Mouse (Mus musculus) adrenal gland, postnatal 14 days (tissue): ENCODE measurements at regions not wholly inside any gene's neighbourhood (a gene's known extent, or its start where the extent isn't known, plus 50 kb on each side); places are given as distances from the start of the nearest gene placed in this dataset.

Experiments used
- DNase-seq: peaks from one replicate; pipeline ENCODE4 v3.0.0; 2021; ENCODE audit warnings: mixed read lengths

DNA sequence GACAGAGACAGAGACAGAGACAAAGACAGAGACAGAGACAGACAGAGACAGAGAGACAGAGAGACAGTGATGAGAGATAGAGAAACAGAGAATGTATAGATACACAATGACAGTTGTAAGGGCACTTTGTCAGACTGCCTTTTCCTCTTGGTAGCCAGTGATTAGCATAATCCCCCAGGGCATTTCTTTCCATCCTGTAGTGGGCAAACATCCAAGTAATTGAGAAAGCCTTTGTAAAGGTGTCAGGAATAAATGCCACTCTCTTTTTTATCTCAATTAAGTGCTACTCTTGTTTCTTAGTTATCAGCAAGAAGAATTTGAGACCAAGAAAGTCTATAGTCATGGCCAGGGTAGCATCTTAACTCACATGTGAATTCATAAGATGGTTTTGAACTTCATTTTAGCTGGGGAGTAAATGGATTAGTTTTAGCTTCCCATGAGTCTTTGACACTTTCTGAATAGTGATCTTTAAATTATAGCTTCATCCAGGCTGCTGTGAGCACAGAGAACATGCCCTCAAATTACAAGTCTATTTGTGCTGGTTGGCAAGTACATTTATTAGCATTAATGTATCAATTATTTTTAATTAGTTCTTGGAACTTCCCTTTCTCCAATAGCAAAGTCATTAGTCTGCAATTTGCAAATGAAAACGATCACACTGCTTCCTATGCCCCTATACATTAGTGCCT is 1215.9 kb downstream of the Gm9008 start:
- DNase-seq = no peak

DNA sequence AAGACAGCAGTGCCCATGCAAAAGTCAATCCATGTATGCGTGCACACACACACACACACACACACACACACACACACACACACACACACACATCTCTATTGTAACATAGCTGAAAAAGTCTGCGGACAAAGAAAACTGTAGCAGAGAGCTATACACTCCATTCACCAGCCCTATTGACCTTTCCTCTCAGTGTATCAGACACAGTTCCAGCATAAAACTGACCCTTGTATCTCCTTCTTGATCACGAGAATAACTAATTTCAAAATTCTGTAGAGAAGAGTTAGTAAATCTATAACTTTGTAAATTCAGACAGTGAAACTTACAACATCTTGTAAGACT is 1243.5 kb downstream of the Gm9008 start:
- no peak for DNase-seq

DNA sequence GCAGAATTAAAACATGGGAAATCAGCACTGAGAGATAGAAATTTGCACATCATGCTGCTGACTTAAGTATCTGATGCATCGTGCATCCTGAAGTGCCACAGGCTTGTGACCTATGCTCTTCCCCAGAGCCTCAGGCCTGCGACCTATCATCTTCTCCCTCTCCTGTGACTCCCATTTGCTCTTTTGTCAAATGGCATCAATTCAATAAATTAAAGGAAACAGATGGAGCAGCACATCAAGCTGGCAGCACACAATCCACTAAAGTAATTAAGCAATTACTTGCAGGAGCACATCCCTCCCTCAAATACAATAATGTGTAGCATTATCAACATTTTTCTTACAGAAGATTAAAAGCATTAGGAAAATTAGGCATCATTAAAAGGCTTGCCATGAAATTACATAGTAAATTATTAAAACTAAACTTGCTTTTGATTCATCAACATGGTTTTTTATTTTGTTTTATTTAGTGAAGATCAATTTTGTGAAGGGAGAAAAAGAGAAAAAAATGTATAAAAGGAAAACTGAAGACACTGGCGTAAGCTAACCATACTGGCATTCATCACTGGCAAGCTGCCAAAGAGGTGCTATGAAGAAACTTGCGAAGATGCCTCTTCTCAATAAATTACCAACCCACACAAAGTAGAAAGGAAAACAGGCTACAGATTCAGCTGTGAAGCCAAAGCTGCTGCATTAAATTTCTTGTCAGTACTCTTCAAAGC is 1244.1 kb downstream of the Gm9008 start:
- peak; percentile 8 for DNase-seq

DNA sequence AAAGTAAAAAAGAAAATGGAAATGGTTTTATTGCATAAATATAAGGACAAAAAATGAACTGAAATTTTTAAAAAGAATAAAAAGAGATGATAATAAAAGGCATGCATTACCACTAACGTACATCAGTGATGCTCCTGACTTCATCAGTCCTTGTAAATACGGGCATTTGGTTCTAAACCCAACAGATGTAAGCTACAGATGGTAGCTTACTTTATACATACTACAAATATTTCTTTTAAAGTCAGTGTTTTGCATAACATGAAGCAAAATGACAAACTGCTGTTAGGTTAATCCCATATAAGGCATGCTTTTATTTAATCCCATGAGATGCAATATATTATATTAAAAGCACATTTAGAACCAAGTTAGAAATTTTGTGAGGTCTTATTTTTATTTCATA is 1282.1 kb downstream of the Gm9008 start:
- no peak for DNase-seq

DNA sequence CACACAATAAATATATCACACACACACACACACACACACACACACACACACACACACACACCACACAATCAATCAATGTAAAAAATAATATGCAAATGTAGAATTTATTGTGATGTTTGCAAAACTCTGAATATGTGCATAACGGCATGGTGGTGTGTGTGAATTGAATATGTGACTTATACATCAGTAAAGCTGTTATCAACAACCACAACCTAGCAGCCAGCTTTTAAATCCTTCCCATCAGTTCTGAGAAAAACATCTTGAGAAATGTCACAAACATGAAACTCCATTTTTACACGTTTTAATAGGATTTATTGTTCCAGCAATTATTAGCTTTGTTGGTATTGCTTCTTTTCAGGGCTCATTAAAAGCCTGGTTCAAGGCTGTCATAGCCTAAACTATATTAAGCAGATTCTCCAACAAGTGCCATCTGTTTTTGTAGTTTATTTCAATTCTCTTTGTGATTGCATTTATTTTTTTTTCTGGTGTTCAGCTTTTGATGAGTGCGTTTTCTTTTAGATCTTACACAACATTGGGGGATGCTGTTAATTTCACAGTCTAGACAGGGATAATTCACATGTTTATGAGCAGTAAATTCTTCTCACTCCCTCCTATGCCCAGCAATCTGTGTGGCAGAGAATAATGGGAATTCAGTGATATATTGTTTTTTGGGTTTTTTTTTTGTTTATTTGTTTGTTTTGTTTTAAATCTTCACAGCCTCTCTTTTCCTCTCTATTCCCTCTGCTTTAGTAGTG is 1284.7 kb downstream of the Gm9008 start:
- DNase-seq = no peak
